Mouse (Mus musculus) heart, embryonic 14.5 days (tissue): Measurements from ENCODE around the gene Cog8. TPM values are rescaled to one million over a fixed set of nuclear protein-coding genes. Genes with fewer than 3 reads are reported as not detected.
"Not testable (repeated sequence)": the region's sequence is repeated elsewhere in the genome, so short reads cannot be mapped to it uniquely, and the experiment has no call there.

Experiments used
- ATAC-seq: fragments of 200-750 bp; cut with Nextera tagmentation; 2 replicates; pipeline ENCODE4 v1.8.0; 2017; ENCODE audit warnings: low read depth, moderate TSS enrichment; ENCODE audit not compliant: insufficient number of reproducible peaks, insufficient read depth, low FRiP score
- H3K27ac ChIP-seq, 2 experiments: fragments of 200-500 bp in 1 of 2; fragments of 300-500 bp in 1 of 2; sonication (generic) in 1 of 2; replicated peaks in 1 of 2; 2 replicates each; pipeline ENCODE4 v1.5.1; 2012 to 2014; ENCODE audit warnings: low read depth in 2 of 2, low read length in 2 of 2, control low read depth in 1 of 2, mild to moderate bottlenecking in 1 of 2, mixed read lengths in 1 of 2; ENCODE audit not compliant: control insufficient read depth in 1 of 2, insufficient read depth in 1 of 2
- H3K27me3 ChIP-seq: fragments of 300-500 bp; sonication (generic); 2 replicates; pipeline ENCODE4 v1.6.1; 2014; ENCODE audit warnings: mild to moderate bottlenecking, low read length, control low read depth; ENCODE audit not compliant: control insufficient read depth, insufficient read depth
- H3K36me3 ChIP-seq: fragments of 300-500 bp; sonication (generic); 2 replicates; pipeline ENCODE4 v1.6.1; 2014; ENCODE audit warnings: mild to moderate bottlenecking, control low read depth, low read length, mixed read lengths; ENCODE audit not compliant: control insufficient read depth, insufficient read depth
- H3K4me1 ChIP-seq, 2 experiments: fragments of 200-500 bp in 1 of 2; fragments of 300-500 bp in 1 of 2; sonication (generic) in 1 of 2; 2 replicates each; pipeline ENCODE4 v1.6.1; 2012 to 2014; ENCODE audit warnings: low read length in 2 of 2, control low read depth in 1 of 2, mixed read lengths in 1 of 2; ENCODE audit not compliant: control insufficient read depth in 2 of 2, insufficient read depth in 2 of 2
- H3K4me2 ChIP-seq: fragments of 300-500 bp; sonication (generic); 2 replicates; pipeline ENCODE4 v1.6.1; 2014; ENCODE audit warnings: mild to moderate bottlenecking, low read length
- H3K4me3 ChIP-seq, 2 experiments: fragments of 200-500 bp in 1 of 2; fragments of 300-500 bp in 1 of 2; sonication (generic) in 1 of 2; 2 replicates each; pipeline ENCODE4 v1.5.1; 2012 to 2014; ENCODE audit warnings: low read length in 2 of 2, mild to moderate bottlenecking in 2 of 2, control low read depth in 1 of 2, low read depth in 1 of 2, moderate library complexity in 1 of 2; ENCODE audit not compliant: control insufficient read depth in 1 of 2, insufficient read depth in 1 of 2
- H3K9ac ChIP-seq: fragments of 300-500 bp; sonication (generic); 2 replicates; pipeline ENCODE4 v1.6.1; 2014; ENCODE audit warnings: mild to moderate bottlenecking, low read length
- H3K9me3 ChIP-seq: fragments of 300-500 bp; sonication (generic); 2 replicates; pipeline ENCODE4 v1.6.1; 2016; ENCODE audit warnings: low read length, control low read depth; ENCODE audit not compliant: control insufficient read depth
- WGBS: fragments of 180-500 bp; shearing (Covaris S2); extraction: QIAGEN DNeasy Blood & Tissue Kit; methylation state at CpG from one replicate; pipeline ENCODE4 v1.1.7; 2014; 5-methylcytosine and 5-hydroxymethylcytosine counted together
- polyA plus RNA-seq: library from polyadenylated mRNA; unstranded; fragments of >200 nt; fragmentation: Nextera tagmentation; extraction: Ambion mirVana; gene quantifications from 2 replicates; pipeline ENCODE4 v1.2.1, GENCODE M21; 2014

Cog8 gene
- polyA plus RNA-seq, 1 experiment from 2014 or later, result 26.5 TPM

DNA sequence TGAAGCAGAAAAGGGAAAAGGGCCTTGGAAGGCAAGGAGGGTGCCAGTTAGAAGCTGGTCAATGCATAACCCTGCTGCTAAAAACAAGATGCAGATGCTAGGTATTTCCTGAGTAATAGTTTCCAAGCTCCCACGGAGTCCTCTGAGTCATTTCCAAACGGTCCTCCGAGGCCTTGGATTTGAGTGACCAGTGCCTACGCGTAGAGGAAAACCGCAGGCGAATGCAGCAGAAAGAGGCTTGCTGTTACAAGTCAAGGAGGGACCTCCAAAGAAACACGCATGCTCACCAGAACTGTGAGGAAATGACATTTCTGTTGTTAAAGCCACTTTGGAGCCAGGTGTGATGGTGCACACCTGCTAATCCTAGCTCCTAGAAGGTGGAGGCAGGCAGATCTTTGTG is 33.0 kb downstream of the Cog8 start:
- Histone ChIP-seq H3K4me3 (no peak overlapping the region), H3K27ac (no peak overlapping the region), H3K27me3 (no peaks in the 10 kb centered on the region), H3K9me3 (no peaks in the 10 kb centered on the region), H3K9ac (no peak overlapping the region), H3K4me1 (no peaks in the 10 kb centered on the region), H3K36me3 (no peaks in the 10 kb centered on the region), H3K4me2 (no peak overlapping the region)
- ATAC-seq, result no peak
- 85% methylated on average over 8 of the region's 8 CpGs for WGBS

DNA sequence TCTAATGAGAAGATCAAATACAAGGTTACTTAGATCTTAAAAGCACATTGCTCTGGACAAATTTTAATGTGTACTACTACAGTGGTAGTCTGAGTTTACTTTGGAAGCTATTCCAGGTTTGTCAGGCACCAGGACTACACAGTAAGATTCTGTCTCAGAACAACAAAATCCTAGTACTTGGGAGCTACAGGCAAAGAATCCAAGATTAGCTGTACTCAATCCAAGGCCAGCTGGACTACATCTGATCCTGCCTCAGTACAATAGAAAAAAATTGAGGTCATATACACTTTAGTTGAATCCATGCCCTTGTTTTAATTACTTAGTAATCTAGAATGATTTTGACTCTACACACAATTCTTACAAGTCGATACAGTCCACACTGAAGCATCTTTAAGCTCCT is 41.6 kb downstream of the Cog8 start:
- no peak overlapping the region for H3K4me2 ChIP-seq
- H3K4me1 ChIP-seq, result no peaks in the 10 kb centered on the region
- H3K27me3 ChIP-seq, result no peaks in the 10 kb centered on the region
- 76% methylated on average over 1 of the region's 1 CpGs for WGBS
- no peak overlapping the region for H3K9ac ChIP-seq
- no peak overlapping the region for H3K27ac ChIP-seq
- no peak overlapping the region for H3K4me3 ChIP-seq
- H3K36me3 ChIP-seq, result peaks cover 36% of the 10 kb centered on the region
- H3K9me3 ChIP-seq, result no peaks in the 10 kb centered on the region
- ATAC-seq, result no peak

DNA sequence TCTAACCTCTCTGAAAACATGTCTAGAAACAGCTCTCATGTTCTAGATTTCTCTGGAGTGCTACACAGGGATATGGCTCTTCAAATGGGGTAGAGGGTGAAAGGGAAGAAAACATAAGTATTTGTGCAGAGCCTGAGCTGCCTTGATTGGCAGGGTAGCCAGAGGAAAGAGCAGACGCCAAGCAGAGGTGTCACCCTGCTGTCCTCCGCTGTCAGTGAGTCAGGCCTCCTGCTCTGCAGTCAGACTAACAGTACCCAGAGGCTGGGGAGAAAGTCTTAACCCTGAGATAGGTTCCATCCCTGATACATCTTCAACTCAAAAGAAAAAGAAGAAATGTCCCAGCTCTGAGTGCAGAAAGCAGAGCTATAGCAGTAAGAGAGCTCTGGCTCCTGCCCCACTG is 43.8 kb downstream of the Cog8 start:
- H3K27ac ChIP-seq, result no peak overlapping the region

DNA sequence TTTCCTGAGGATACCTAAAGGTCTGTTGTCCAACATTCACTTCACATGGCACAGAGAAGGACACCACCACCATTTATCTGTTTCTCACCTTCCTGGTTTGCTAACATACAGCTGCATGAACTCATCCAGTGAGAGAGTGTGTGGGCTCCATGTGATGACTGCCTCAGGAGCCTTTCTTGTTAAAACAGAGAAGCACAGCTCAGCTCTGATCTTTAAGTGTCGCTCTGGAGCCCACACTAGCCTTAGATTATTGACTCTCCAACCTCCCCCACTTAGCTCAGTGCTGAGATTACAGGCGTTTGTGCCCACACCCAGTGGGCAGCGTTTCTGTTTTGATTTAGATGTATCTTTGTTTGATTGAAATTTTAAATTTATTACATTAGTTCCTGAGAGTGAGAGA is 48.7 kb downstream of the Cog8 start:
- H3K36me3 ChIP-seq, result peaks cover 67% of the 10 kb centered on the region
- no peak overlapping the region for H3K27ac ChIP-seq
- no peak overlapping the region for H3K9ac ChIP-seq
- WGBS, result 81% methylated on average over 3 of the region's 3 CpGs
- 0 out of 4 replicates have a peak, but pooled peaks cover 0 to 4% of the 10 kb centered on the region in 2 experiments for H3K4me1 ChIP-seq
- ATAC-seq, result no peak
- H3K4me3 ChIP-seq, result no peak overlapping the region
- no peaks in the 10 kb centered on the region for H3K27me3 ChIP-seq
- no peak overlapping the region for H3K4me2 ChIP-seq
- H3K9me3 ChIP-seq, result no peaks in the 10 kb centered on the region

More for the DNA sequence above, 43.8 kb downstream of the Cog8 start:
- H3K4me3 ChIP-seq, result no peak overlapping the region
- H3K4me1 ChIP-seq, result no peaks in the 10 kb centered on the region
- no peak overlapping the region for H3K4me2 ChIP-seq
- H3K9ac ChIP-seq, result no peak overlapping the region
- no peak for ATAC-seq
- H3K36me3 ChIP-seq, result peaks cover 56% of the 10 kb centered on the region
- H3K27me3 ChIP-seq, result no peaks in the 10 kb centered on the region
- H3K9me3 ChIP-seq, result no peaks in the 10 kb centered on the region
- 73% methylated on average over 2 of the region's 2 CpGs for WGBS

DNA sequence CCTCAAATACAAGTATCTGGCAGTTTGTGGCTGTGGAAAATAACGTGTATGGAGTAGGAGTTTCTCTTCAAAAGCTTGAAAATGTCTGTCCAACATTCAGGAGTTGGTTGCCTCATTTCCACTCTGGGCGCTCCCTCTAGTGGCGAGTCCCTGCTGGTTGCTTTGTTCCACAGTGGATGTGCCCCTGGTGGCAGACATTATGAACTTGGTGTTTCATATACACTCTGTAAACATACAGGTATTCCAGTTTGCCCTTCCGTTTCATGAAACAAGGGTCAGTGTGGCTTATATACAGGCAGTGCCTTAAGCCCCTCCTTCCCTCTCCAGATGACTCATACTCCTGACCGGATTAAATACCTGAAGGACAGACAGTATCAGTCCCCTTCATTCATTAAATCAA is 54.0 kb downstream of the Cog8 start:
- Histone ChIP-seq H3K9me3 (no peaks in the 10 kb centered on the region), H3K4me2 (no peak overlapping the region), H3K36me3 (peaks cover 28% of the 10 kb centered on the region), H3K9ac (no peak overlapping the region), H3K27me3 (no peaks in the 10 kb centered on the region), H3K27ac (no peak overlapping the region), H3K4me3 (no peak overlapping the region), H3K4me1 (0 out of 4 replicates have a peak, but pooled peaks cover 0 to 4% of the 10 kb centered on the region in 2 experiments)
- WGBS, result 34% methylated on average over 5 of the region's 5 CpGs
- ATAC-seq, result peak; percentile 45; the same call in 1 of the 2 replicates

DNA sequence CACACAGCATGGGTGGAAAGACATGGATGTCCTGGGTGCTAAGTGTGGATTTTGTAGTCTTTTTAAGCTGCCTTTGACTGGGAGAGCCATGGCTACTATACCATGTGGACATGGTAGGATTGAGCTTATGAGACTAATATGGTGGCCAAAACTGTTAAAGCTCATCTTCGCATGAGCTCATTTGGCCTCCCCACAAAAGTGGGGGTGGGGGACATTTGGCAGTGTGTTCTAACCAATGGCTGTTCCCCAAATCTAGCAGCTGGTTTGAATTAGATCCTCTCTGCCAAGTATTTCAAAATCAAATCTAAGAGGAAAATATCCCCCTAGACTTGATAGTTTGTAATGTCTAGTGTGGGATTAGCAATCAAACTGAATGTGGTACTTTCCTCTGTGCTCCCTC is 57.4 kb downstream of the Cog8 start:
- no peak for ATAC-seq
- WGBS, result 81% methylated on average over 1 of the region's 1 CpGs
- H3K4me3 ChIP-seq, result no peak overlapping the region
- H3K4me1 ChIP-seq, result no peaks in the 10 kb centered on the region
- peaks cover 37% of the 10 kb centered on the region for H3K36me3 ChIP-seq
- H3K27ac ChIP-seq, result no peak overlapping the region
- no peak overlapping the region for H3K4me2 ChIP-seq
- H3K9ac ChIP-seq, result no peak overlapping the region
- H3K27me3 ChIP-seq, result no peaks in the 10 kb centered on the region
- H3K9me3 ChIP-seq, result no peaks in the 10 kb centered on the region

DNA sequence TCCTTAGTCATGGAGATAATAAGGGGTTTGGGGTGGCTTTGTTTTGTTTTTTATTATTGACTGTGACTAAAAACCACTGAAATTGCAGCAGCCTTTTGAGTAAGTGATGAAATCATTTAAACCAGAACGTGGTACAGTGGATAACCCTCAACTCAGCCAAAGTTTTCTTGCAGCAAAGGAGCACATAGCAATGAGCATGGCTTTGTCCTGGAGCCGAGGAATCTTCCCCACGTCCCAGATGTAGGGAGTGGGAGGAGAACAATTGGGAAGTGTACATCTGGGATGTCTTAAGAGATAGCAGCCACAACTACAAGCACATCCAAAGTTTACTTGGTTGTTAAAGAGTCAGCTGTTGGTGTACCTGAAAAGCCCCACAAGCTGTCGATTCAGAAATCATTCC is 59.1 kb downstream of the Cog8 start:
- Histone ChIP-seq H3K9me3 (no peaks in the 10 kb centered on the region), H3K4me3 (no peak overlapping the region), H3K27me3 (no peaks in the 10 kb centered on the region), H3K36me3 (peaks cover 43% of the 10 kb centered on the region), H3K4me1 (no peaks in the 10 kb centered on the region), H3K9ac (no peak overlapping the region), H3K4me2 (no peak overlapping the region), H3K27ac (no peak overlapping the region)
- 75% methylated on average over 4 of the region's 4 CpGs for WGBS
- no peak for ATAC-seq

DNA sequence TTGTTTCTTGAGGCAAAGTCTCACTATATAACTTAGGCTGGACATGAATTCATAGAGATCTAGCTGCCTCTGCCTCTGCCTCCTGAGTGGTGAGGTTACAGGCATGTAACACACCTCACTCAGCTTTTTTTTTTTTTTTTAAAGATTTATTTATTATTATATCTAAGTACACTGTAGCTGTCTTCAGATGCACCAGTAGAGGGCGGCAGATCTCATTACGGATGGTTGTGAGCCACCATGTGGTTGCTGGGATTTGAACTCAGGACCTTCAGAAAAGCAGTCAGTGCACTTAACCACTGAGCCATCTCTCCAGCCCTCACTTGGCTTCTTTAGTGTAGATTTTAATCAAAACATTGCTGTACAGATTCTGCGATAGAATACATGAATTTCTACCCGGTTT is 60.1 kb downstream of the Cog8 start:
- not testable (repeated sequence) for H3K4me2 ChIP-seq, ATAC-seq, H3K9ac ChIP-seq, H3K4me1 ChIP-seq, H3K9me3 ChIP-seq, H3K27me3 ChIP-seq, H3K27ac ChIP-seq, H3K4me3 ChIP-seq
- 84% methylated on average over 4 of the region's 4 CpGs for WGBS
- H3K36me3 ChIP-seq, result peaks cover 50% of the 10 kb centered on the region
